Mouse (Mus musculus) midbrain, embryonic 14.5 days (tissue): ENCODE measurements at regions not wholly inside any gene's neighbourhood (a gene's known extent, or its start where the extent isn't known, plus 50 kb on each side); places are given as distances from the start of the nearest gene placed in this dataset.

Source experiments
- ATAC-seq: fragments of 200-750 bp; cut with Nextera tagmentation; 2 replicates; pipeline ENCODE4 v1.8.0; 2017; ENCODE audit warnings: moderate number of reproducible peaks, moderate library complexity; ENCODE audit not compliant: low FRiP score, low TSS enrichment
- DNase-seq: peaks from one replicate; pipeline ENCODE4 v3.0.0-alpha.2; 2015
- H3K27ac ChIP-seq: fragments of 300-500 bp; sonication (generic); replicated peaks from 2 replicates; pipeline ENCODE4 v1.5.1; 2014; ENCODE audit warnings: mild to moderate bottlenecking, low read depth, low read length, moderate library complexity
- H3K27me3 ChIP-seq: fragments of 300-500 bp; sonication (generic); 2 replicates; pipeline ENCODE4 v1.6.1; 2014; ENCODE audit warnings: low read length, control low read depth, mixed read lengths; ENCODE audit not compliant: control insufficient read depth, insufficient read depth
- H3K36me3 ChIP-seq: fragments of 300-500 bp; sonication (generic); 2 replicates; pipeline ENCODE4 v1.6.1; 2014; ENCODE audit warnings: low read length, control low read depth; ENCODE audit not compliant: control insufficient read depth, insufficient read depth
- H3K4me1 ChIP-seq: fragments of 300-500 bp; sonication (generic); 2 replicates; pipeline ENCODE4 v1.6.1; 2014; ENCODE audit warnings: mild to moderate bottlenecking, antibody characterized with exemption, low read length, control low read depth; ENCODE audit not compliant: control insufficient read depth, insufficient read depth
- H3K4me2 ChIP-seq: fragments of 300-500 bp; sonication (generic); 2 replicates; pipeline ENCODE4 v1.6.1; 2014; ENCODE audit warnings: mild to moderate bottlenecking, low read length, moderate library complexity
- H3K4me3 ChIP-seq: fragments of 300-500 bp; sonication (generic); replicated peaks from 2 replicates; pipeline ENCODE4 v1.5.1; 2014; ENCODE audit warnings: low read depth, low read length
- H3K9ac ChIP-seq: fragments of 300-500 bp; sonication (generic); replicated peaks from 2 replicates; pipeline ENCODE4 v1.6.1; 2014; ENCODE audit warnings: mild to moderate bottlenecking, low read length, moderate library complexity
- H3K9me3 ChIP-seq: fragments of 300-500 bp; sonication (generic); 2 replicates; pipeline ENCODE4 v1.6.1; 2016; ENCODE audit warnings: low read length, control low read depth, mixed read lengths; ENCODE audit not compliant: control insufficient read depth
- WGBS: fragments of 180-500 bp; shearing (Covaris S2); extraction: QIAGEN DNeasy Blood & Tissue Kit; methylation state at CpG from one replicate; pipeline ENCODE4 v1.1.7; 2014; 5-methylcytosine and 5-hydroxymethylcytosine counted together

GRCm38 (mm10) chr16:93462286-93462610 lies 141.6 kb downstream of the Setd4 start:
- Histone ChIP-seq H3K27me3 (no peaks in the 10 kb centered on the region), H3K36me3 (no peaks in the 10 kb centered on the region), H3K27ac (no peak overlapping the region), H3K9me3 (no peaks in the 10 kb centered on the region), H3K9ac (no peak overlapping the region), H3K4me3 (no peak overlapping the region), H3K4me2 (no peak overlapping the region), H3K4me1 (peaks cover 8% of the 10 kb centered on the region; the same call in 1 of the 2 replicates)
- ATAC-seq (no peak), DNase-seq (peak; percentile 28)
- 50% methylated on average over 8 of the region's 8 CpGs for WGBS

- WGBS = 90% methylated on average over 27 of the region's 27 CpGs
- no peaks in the 10 kb centered on the region for H3K9me3 ChIP-seq
- DNase-seq (no peak), ATAC-seq (no peak)
- H3K4me3 ChIP-seq = no peak overlapping the region
- no peaks in the 10 kb centered on the region for H3K36me3 ChIP-seq
- H3K4me2 ChIP-seq = no peak overlapping the region
- no peaks in the 10 kb centered on the region for H3K27me3 ChIP-seq
- no peak overlapping the region for H3K9ac ChIP-seq
- no peak overlapping the region for H3K27ac ChIP-seq
- H3K4me1 ChIP-seq = peaks cover 8% of the 10 kb centered on the region; the same call in 1 of the 2 replicates
Measured at GRCm38 (mm10) chr16:93461406-93462285, 142.2 kb downstream of the Setd4 start.

GRCm38 (mm10) chr16:93459497-93460240 lies 144.2 kb downstream of the Setd4 start:
- no peaks in the 10 kb centered on the region for H3K9me3 ChIP-seq
- H3K27ac ChIP-seq = no peak overlapping the region
- H3K27me3 ChIP-seq = no peaks in the 10 kb centered on the region
- DNase-seq (no peak), ATAC-seq (no peak)
- no peak overlapping the region; the same call in 1 of the 2 replicates for H3K9ac ChIP-seq
- H3K4me1 ChIP-seq = peaks cover 8% of the 10 kb centered on the region; the same call in 1 of the 2 replicates
- H3K4me3 ChIP-seq = no peak overlapping the region
- WGBS = 63% methylated on average over 12 of the region's 12 CpGs
- H3K4me2 ChIP-seq = no peak overlapping the region
- H3K36me3 ChIP-seq = no peaks in the 10 kb centered on the region

GRCm38 (mm10) chr16:93458598-93459496 lies 145.0 kb downstream of the Setd4 start:
- H3K27me3 ChIP-seq = no peaks in the 10 kb centered on the region
- DNase-seq (peak; percentile 73), ATAC-seq (no peak)
- peaks cover 8% of the 10 kb centered on the region; the same call in 1 of the 2 replicates for H3K4me1 ChIP-seq
- 42% methylated on average over 24 of the region's 25 CpGs for WGBS
- H3K9ac ChIP-seq = peak overlapping the region; percentile 14; the same call in 1 of the 2 replicates
- H3K4me3 ChIP-seq = no peak overlapping the region
- peak overlapping the region; percentile 36 for H3K4me2 ChIP-seq
- no peaks in the 10 kb centered on the region for H3K9me3 ChIP-seq
- H3K36me3 ChIP-seq = no peaks in the 10 kb centered on the region
- 0 out of 2 replicates have a peak overlapping the region, but pooled peaks have one; percentile 17 for H3K27ac ChIP-seq

- no peaks in the 10 kb centered on the region for H3K36me3 ChIP-seq
- ATAC-seq (no peak), DNase-seq (no peak)
- H3K4me2 ChIP-seq = no peak overlapping the region
- H3K27me3 ChIP-seq = no peaks in the 10 kb centered on the region
- H3K4me3 ChIP-seq = no peak overlapping the region
- 91% methylated on average over 17 of the region's 20 CpGs for WGBS
- peaks cover 8% of the 10 kb centered on the region; the same call in 1 of the 2 replicates for H3K4me1 ChIP-seq
- H3K9me3 ChIP-seq = no peaks in the 10 kb centered on the region
- no peak overlapping the region for H3K9ac ChIP-seq
- no peak overlapping the region for H3K27ac ChIP-seq
Measured at GRCm38 (mm10) chr16:93458011-93458585, 145.8 kb downstream of the Setd4 start.

- no peaks in the 10 kb centered on the region for H3K27me3 ChIP-seq
- H3K4me1 ChIP-seq = 0 out of 2 replicates have a peak, but pooled peaks cover 4% of the 10 kb centered on the region
- no peaks in the 10 kb centered on the region for H3K36me3 ChIP-seq
- no peak overlapping the region for H3K27ac ChIP-seq
- no peak for DNase-seq
- 92% methylated on average over 17 of the region's 17 CpGs for WGBS
- H3K4me2 ChIP-seq = no peak overlapping the region
- H3K9me3 ChIP-seq = no peaks in the 10 kb centered on the region
- no peak overlapping the region for H3K9ac ChIP-seq
- no peak for ATAC-seq
- no peak overlapping the region for H3K4me3 ChIP-seq
Measured at GRCm38 (mm10) chr16:93456706-93457425, 147.0 kb downstream of the Setd4 start.

- Histone ChIP-seq H3K4me3 (no peak overlapping the region), H3K27ac (no peak overlapping the region), H3K4me2 (no peak overlapping the region), H3K9me3 (no peaks in the 10 kb centered on the region), H3K4me1 (0 out of 2 replicates have a peak, but pooled peaks cover 4% of the 10 kb centered on the region), H3K36me3 (no peaks in the 10 kb centered on the region), H3K9ac (no peak overlapping the region), H3K27me3 (no peaks in the 10 kb centered on the region)
- WGBS = 30% methylated on average over 8 of the region's 8 CpGs
- peak; percentile 37; the same call in 1 of the 2 replicates for ATAC-seq
- peak; percentile 96 for DNase-seq
Measured at GRCm38 (mm10) chr16:93454080-93454997, 149.5 kb downstream of the Setd4 start.
